Comparison of ENCODE assay signal across 8 mouse cellular contexts in genomic region chr12:111485046-111485651, GRCm38 (mm10). TPM values are rescaled to one million over a fixed set of nuclear protein-coding genes. Genes with fewer than 3 reads are reported as not detected.
DNase-seq lines count a peak whose midpoint lies in the region; ATAC-seq lines count a peak whose summit lies in the region.

No protein-coding gene starts in this region.

- H3K4me3 ChIP-seq in heart, embryonic 13.5 days: peak overlapping the region; percentile 61
- H3K4me3 ChIP-seq in hindbrain, embryonic 14.5 days (replicated peaks; ENCODE audit: low read length): peak overlapping the region; percentile 34
- peak overlapping the region; percentile 37 for H3K4me3 ChIP-seq in midbrain, embryonic 13.5 days (replicated peaks)

- H3K27ac ChIP-seq in heart, embryonic 13.5 days (replicated peaks): no peak overlapping the region
- no peak overlapping the region for H3K27ac ChIP-seq in hindbrain, embryonic 14.5 days
- no peak overlapping the region for H3K27ac ChIP-seq in midbrain, embryonic 13.5 days

- no peak for DNase-seq in heart, adult 9 months (ENCODE audit: low spot score in 2 of 2)
- DNase-seq in embryo, embryonic 10 days (ENCODE audit: low spot score): peak; percentile 56
- DNase-seq in hindbrain, embryonic 14.5 days (ENCODE audit: low spot score): no peak
- DNase-seq in thymus, postnatal 14 days: no peak
- DNase-seq in left cerebral cortex, postnatal 14 days (ENCODE audit: low spot score in 2 of 2): no peak

- H3K36me3 ChIP-seq in heart, embryonic 13.5 days: no peaks in the 10 kb centered on the region
- H3K36me3 ChIP-seq in hindbrain, embryonic 14.5 days (replicated peaks; ENCODE audit: control insufficient read depth, insufficient read depth): no peaks in the 10 kb centered on the region
- H3K36me3 ChIP-seq in midbrain, embryonic 13.5 days: no peaks in the 10 kb centered on the region

- peaks cover 20% of the 10 kb centered on the region for H3K4me1 ChIP-seq in heart, embryonic 13.5 days
- H3K4me1 ChIP-seq in hindbrain, embryonic 14.5 days (replicated peaks; ENCODE audit: control insufficient read depth, insufficient read depth, low read length): peaks cover 13% of the 10 kb centered on the region
- H3K4me1 ChIP-seq in midbrain, embryonic 13.5 days (replicated peaks): peaks cover 28% of the 10 kb centered on the region

- intact Hi-C loops in left cerebral cortex, postnatal 14 days (cut with DNase I): no loop called here

- ATAC-seq in heart, embryonic 13.5 days (ENCODE audit: extremely low read depth, insufficient number of reproducible peaks, low FRiP score, low TSS enrichment): no peak
- no peak for ATAC-seq in hindbrain, embryonic 14.5 days (ENCODE audit: low FRiP score)
- ATAC-seq in midbrain, embryonic 13.5 days: peak; percentile 50
- ATAC-seq in CD4-positive, CD25-positive, alpha-beta regulatory T cell, adult 4 months: no peak

- peaks cover 85% of the 10 kb centered on the region for H3K27me3 ChIP-seq in heart, embryonic 13.5 days (replicated peaks)
- peaks cover 52% of the 10 kb centered on the region for H3K27me3 ChIP-seq in hindbrain, embryonic 14.5 days (ENCODE audit: control insufficient read depth, insufficient read depth, low read length)
- H3K27me3 ChIP-seq in midbrain, embryonic 13.5 days: peaks cover 69% of the 10 kb centered on the region

- H3K9ac ChIP-seq in heart, embryonic 13.5 days: peak overlapping the region; percentile 75
- peak overlapping the region; percentile 46; the same call in 1 of the 2 replicates for H3K9ac ChIP-seq in hindbrain, embryonic 14.5 days
- no peak overlapping the region; the same call in 1 of the 2 replicates for H3K9ac ChIP-seq in midbrain, embryonic 13.5 days (replicated peaks)

- H3K4me2 ChIP-seq in heart, embryonic 13.5 days: peak overlapping the region; percentile 89
- H3K4me2 ChIP-seq in hindbrain, embryonic 14.5 days (replicated peaks): peak overlapping the region; percentile 55
- peak overlapping the region; percentile 57 for H3K4me2 ChIP-seq in midbrain, embryonic 13.5 days (replicated peaks)

- no peaks in the 10 kb centered on the region for H3K9me3 ChIP-seq in heart, embryonic 13.5 days
- no peaks in the 10 kb centered on the region for H3K9me3 ChIP-seq in hindbrain, embryonic 14.5 days (ENCODE audit: control insufficient read depth, low read length)
- no peaks in the 10 kb centered on the region for H3K9me3 ChIP-seq in midbrain, embryonic 13.5 days

- 1% methylated on average over 63 of the region's 63 CpGs for WGBS in heart, embryonic 13.5 days
- WGBS in hindbrain, embryonic 14.5 days: 1% methylated on average over 63 of the region's 63 CpGs
- WGBS in midbrain, embryonic 13.5 days: 1% methylated on average over 62 of the region's 63 CpGs

RNA-seq across cellular contexts. Expression of gene Gm266, which starts 0.5 kb away (rescaled TPM):
- polyA plus RNA-seq in heart, embryonic 13.5 days (2015; fragmentation: Nextera tagmentation; extraction: Ambion mirVana): 2.1 and 2.5 TPM in 2 replicates
- polyA plus RNA-seq in hindbrain, embryonic 14.5 days (2014; fragmentation: Nextera tagmentation; extraction: Ambion mirVana): 2.6 and 3.8 TPM in 2 replicates
- polyA plus RNA-seq in midbrain, embryonic 13.5 days (2015; fragmentation: Nextera tagmentation; extraction: Ambion mirVana): 0.81 and 0.98 TPM in 2 replicates
- polyA plus RNA-seq in CD4-positive, CD25-positive, alpha-beta regulatory T cell, adult 4 months (2017; shearing (Covaris generic)): not detected
- total RNA-seq in left cerebral cortex, postnatal 14 days (2021): 1 to 10 TPM; 4.0 to 6.6 TPM

RNA-seq across cellular contexts. Expression of gene Tnfaip2, which starts 42.9 kb away (rescaled TPM):
- 6.0 and 10.6 TPM in 2 replicates for polyA plus RNA-seq in heart, embryonic 13.5 days (2015; fragmentation: Nextera tagmentation; extraction: Ambion mirVana)
- 0.42 and 0.79 TPM in 2 replicates for polyA plus RNA-seq in hindbrain, embryonic 14.5 days (2014; fragmentation: Nextera tagmentation; extraction: Ambion mirVana)
- 0.28 and 1.3 TPM in 2 replicates for polyA plus RNA-seq in midbrain, embryonic 13.5 days (2015; fragmentation: Nextera tagmentation; extraction: Ambion mirVana)
- polyA plus RNA-seq in CD4-positive, CD25-positive, alpha-beta regulatory T cell, adult 4 months (2017; shearing (Covaris generic)): not detected
- total RNA-seq in left cerebral cortex, postnatal 14 days (2021): under 1 TPM; 0.40 to 0.93 TPM

RNA-seq across cellular contexts. Expression of gene Eif5, which starts 52.7 kb away (rescaled TPM):
- 389 and 441 TPM in 2 replicates for polyA plus RNA-seq in heart, embryonic 13.5 days (2015; fragmentation: Nextera tagmentation; extraction: Ambion mirVana)
- polyA plus RNA-seq in hindbrain, embryonic 14.5 days (2014; fragmentation: Nextera tagmentation; extraction: Ambion mirVana): 504 and 543 TPM in 2 replicates
- polyA plus RNA-seq in midbrain, embryonic 13.5 days (2015; fragmentation: Nextera tagmentation; extraction: Ambion mirVana): 593 and 657 TPM in 2 replicates
- polyA plus RNA-seq in CD4-positive, CD25-positive, alpha-beta regulatory T cell, adult 4 months (2017; shearing (Covaris generic)): 100 to 1,000 TPM in 1 of 2 experiments, 10 to 100 TPM in 1; 76.9 to 116 TPM
- 100 to 1,000 TPM; 237 to 261 TPM for total RNA-seq in left cerebral cortex, postnatal 14 days (2021)
